Mouse (Mus musculus) lung, embryonic 16.5 days (tissue): ENCODE measurements around the gene Zfp523. TPM values are rescaled to one million over a fixed set of nuclear protein-coding genes. Genes with fewer than 3 reads are reported as not detected.

Source experiments
- polyA plus RNA-seq: library from polyadenylated mRNA; unstranded; fragments of >200 nt; fragmentation: Nextera tagmentation; extraction: Ambion mirVana; gene quantifications from 2 replicates; pipeline ENCODE4 v1.2.1, GENCODE M21; 2015

Gene Zfp523
- polyA plus RNA-seq, 1 experiment from 2014 or later = 34.9 TPM

Other genes starting within 250 kb of the Zfp523 start
- 5.2 and 5.5 TPM in 2 replicates for gene Tcp11, start 96.5 kb upstream of the Zfp523 start, polyA plus RNA-seq
- gene Scube3, start 35.0 kb upstream of the Zfp523 start, polyA plus RNA-seq = 1.3 and 1.4 TPM in 2 replicates
- 5.2 and 8.6 TPM in 2 replicates for gene Def6, start 30.6 kb downstream of the Zfp523 start, polyA plus RNA-seq
- 2.7 TPM in 2 replicates for gene Ppard, start 55.6 kb downstream of the Zfp523 start, polyA plus RNA-seq
- 22.1 and 32.4 TPM in 2 replicates for gene Fance, start 136.4 kb downstream of the Zfp523 start, polyA plus RNA-seq
- gene Rpl10a, start 151.3 kb downstream of the Zfp523 start, polyA plus RNA-seq = 615 and 635 TPM in 2 replicates
- gene Tead3, start 173.7 kb downstream of the Zfp523 start, polyA plus RNA-seq = 11.6 and 12.4 TPM in 2 replicates
- gene Tulp1, start 188.1 kb downstream of the Zfp523 start, polyA plus RNA-seq = 7.6 and 9.3 TPM in 2 replicates